Mouse (Mus musculus): Measurements from ENCODE around the gene Tmem200a. TPM values are rescaled to one million over a fixed set of nuclear protein-coding genes. Genes with fewer than 3 reads are reported as not detected.
A peak's percentile ranks its signal among the peaks of the same experiment; 100 is the strongest.

Gene Tmem200a
- 1 to 10 TPM; 1.0 to 1.3 TPM for total RNA-seq (2021)
- long read RNA-seq, experiment 1, partial matches to known transcripts, result 0 of 1 reads
- long read RNA-seq, experiment 1, other reads (novel, unspliced or antisense), result 1 of 1 reads
- long read RNA-seq, experiment 2, result 0 reads

DNA sequence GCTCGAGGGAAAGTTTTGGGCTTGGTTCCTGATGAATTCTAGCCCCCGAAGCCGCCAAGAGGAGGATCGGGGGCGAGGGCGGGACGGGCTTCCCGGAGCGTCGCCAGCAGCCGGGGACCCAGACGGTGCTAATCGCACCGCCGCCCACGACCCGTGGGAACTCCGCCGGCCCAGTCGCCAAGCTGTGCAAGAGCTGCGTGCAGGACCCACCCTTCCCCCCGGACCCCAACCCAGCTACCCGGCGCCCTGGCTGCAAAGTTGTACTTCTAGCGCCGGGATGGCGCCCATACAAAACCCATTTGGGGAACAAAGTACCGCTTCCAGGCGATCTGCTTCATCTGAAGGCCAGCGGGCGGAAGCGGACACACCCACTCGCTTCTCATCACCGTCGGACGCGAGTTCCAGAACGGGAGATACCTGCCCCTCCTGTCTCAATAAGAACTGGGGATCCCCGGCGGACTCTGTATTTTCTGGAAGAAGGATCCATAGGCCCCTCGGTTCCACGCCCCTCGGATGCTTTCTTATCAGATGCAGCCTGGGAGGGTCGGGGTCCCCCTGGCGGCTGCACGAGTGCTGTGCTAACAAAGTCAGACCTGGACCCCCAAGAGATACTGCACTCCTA lies at the start of gene Tmem200a:
Tmem200a (minus strand) TSS at position 532 of the 622 bp plus-strand sequence.
- DNase-seq, result peak; percentile 56

DNA sequence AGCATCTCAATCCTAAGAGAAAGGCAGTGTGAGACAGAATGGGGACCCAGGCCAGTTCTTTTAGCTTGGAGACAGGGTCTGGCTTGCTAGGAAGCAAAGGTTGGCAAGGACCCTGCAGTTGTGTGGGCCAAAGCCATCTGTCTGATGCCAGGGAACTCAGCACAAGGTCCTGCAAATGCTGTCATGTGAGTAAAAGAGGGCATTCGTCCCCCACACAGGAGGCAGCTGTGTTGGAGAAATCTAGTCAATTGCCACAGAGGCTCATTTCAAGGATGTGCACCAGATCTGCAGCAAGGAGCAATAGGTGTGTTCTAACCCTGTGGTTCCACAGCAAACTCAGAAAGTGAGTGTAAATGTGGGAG lies 41.0 kb upstream of the Tmem200a start:
- DNase-seq, result no peak

DNA sequence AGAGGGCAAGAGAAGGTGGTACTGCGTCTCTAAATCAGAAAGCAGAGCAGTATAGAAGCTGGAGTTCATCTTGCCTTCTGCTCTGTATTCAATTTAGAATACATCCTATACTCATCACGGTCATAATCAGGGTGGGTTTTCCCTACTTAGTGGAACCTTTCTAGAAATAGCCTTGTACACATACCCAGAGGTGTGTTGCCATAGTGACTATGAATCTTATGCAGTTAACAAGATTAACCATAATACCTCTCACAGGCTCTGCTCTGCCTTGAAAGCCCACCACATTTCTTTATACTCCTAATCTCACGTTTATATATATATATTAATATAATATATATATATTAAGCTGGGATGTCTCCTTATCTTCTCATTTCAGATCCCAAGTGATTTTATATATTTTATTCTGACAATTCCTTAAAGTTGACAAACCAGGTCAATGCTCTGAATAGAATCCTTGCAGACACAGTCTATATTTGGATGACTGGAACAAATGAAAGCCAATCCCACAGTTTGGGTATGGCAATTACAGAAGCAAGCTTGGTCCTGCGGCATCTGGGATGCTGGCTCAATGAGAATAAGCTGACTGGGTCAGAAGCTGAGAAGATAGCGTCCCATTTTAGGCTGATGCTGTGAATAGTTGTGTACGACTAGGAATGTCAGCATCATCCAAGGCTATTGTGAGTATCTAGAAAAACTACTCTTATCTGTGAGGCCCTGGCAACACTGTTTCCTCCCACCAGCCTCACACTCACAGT lies 40.4 kb upstream of the Tmem200a start:
- DNase-seq, result no peak

DNA sequence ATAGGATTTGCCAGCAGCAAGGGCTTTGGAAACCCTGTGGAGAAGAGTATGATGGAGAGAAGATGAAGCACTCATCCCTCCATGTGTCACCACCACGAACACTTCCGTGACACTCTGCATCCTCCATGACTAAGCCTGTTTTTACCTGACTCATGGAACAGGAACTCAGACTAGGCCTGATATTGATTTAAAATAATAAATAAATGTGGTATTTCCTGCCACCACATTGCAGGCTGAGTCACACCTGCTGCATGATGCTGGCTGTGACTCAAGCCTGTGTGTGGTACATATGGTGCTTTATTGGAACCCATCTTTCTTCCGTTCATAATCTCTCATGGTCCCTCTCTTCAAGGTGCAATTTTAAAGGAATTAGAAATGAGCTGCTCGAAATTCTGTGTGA lies 35.6 kb upstream of the Tmem200a start:
- DNase-seq, result no peak

DNA sequence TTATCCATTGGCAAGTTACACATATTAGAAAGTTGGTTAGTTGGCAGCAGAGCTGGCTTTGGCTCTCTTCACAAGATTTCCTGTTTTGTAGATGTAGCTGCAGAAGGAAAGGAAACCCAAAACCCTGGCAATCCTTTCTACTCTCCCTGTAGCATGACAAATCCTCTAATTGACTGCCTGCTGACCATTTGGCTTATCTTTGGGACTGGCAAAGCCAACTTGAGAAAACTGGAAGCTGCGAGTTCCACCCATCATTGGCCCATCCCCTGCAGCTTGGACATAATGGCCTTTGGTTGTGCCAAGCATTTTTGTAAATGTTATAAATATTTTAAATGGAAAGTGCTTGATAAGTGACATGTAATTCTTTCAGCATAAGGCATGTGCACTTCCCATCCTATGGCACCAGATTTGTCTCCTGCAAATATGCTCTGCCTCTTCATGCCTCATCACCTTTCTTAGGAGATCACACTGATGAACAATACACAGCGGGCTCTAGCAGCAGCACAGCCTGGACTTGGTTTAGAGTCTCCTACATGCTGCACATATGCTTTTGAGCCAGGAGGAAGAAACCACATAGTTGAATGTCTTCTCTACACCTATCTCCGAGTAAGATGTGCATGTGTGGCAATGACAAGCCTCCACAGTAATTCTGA lies 24.6 kb upstream of the Tmem200a start:
- no peak for DNase-seq

DNA sequence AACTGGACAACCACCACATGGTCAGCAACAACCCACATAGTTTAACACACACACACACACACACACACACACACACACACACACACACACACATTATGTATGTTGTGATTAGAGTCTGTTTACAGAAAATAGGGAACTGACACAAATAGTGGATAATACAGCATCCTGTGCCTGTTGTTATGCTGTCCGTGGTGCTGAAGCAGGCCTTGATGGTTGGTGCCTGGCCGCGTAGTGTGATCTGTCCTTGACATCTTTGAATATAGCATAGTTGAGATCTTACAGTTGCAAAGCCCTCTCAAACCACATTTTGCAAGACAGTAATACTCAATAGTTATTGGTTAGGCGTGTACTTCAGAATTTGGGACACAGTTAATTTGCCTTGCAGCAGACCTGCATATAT lies 3.2 kb upstream of the Tmem200a start:
- no peak for DNase-seq

DNA sequence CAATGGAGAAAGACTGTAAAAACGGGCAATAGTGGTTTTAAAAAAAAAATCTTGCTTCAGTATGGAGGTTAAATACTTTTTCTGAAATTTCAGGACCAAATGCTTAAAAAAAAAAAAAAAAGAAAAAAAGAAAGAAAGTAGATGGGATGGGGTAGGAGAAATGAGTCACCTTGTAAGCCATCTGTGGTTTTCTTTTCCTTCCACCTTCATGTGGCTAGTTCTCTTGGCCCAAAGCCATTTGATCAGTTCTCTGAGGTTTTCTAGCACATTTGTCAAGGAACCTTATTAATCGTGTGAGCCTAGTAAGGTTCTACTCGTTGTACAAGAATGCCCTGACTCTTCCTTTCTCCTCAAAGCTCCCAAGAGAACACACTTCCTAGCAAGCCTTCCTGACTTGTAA lies 826 bp upstream of the Tmem200a start:
- DNase-seq, result no peak

DNA sequence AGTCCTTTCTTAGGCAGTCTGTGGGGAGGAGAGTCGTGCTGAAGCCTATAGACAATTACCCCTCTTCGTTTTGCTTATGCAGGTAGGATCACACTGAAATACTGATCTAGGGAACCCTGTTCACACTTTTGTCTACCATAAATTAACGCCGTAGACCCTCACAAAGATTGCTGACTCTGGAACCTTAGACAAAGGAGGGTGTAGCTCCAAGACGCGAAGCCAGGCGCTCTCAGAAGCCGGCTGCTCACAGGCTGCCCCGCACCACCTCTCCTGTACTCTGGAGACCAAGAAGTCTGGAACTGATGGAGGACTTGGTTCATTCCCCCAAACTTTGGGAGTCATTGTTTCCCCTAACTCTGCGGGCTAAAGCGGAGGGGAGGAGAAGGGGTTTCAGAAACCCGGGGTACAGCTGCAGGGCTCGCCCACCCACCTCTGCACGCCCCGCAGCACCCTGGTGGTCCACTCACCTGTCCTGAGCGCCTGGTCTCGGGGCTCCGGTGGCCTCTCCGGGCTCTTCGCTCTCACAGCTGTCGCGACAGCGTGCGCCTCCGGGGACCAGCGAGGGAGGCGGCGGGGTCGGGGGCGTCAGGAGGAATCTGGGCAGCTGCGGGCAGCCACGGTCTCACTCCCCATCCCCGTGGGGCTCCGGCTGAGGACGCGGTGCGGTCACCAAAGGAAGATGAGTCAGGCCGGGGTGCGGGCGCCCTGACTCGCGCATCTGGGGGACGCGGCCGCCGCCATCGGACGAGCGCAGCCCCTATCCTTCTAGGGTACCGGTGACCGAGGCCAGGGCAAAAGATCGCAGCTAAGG lies 976 bp downstream of the Tmem200a start, which contains the start of gene Gm9767:
Gm9767 (plus strand) TSS at position 585 of the 811 bp plus-strand sequence.
- peak; percentile 27 for DNase-seq

DNA sequence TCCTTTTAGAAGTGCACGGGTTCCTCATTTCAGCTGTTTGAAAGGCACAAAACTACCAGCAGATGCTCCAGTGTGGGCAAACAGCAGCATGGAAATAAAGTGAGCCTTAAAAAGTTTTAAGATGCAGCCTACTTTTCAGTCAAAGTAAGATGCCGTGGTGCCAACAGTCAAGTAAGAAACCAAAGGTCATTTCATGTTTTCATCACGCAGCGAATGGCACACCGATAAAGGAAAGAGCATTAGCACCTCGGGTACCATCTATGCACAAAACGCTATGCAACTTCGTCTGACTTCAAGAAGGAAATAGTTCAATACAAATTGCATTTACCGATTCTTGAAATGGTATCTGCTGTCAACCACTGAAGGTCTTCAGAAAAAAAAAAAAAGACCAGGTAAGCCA lies 1.9 kb downstream of the Tmem200a start:
- DNase-seq, result no peak

DNA sequence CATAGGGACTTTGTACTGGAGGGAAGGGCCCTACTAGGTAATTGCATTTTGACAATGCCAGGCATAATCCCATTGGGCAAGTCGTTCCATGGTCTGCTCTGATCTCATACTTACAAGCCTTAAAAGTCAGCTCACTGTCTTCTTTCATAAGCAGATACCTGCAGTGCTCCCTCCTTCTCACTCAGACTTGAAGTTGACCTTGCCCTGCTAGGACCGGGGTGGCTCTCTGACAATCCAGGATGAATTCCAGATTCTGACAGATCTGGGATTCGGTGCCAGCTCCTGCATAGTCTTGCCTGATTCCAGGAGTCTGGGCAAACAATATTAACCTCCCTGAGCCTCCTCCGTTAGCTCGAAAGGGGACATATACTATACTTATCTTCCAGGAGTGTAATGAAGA lies 6.9 kb downstream of the Tmem200a start:
- no peak for DNase-seq

DNA sequence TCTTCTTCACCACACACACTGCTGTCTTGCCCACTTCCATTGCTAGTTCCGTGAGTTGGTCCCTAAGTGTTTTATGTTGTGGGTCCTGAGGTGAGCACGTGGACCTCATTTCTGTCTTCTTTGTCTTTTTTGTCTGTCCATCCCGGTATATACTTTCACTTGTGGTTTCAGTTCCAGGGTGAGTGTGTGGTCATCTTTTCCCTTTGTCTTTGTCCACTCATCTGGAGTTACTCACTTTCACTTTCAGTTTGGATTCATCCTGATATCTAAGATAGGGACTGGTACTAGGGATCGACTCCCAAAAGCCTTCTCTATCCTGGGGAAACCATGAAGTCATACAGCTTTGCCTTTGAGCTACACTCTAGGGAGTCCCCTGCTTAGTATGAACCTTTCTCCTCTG lies 15.8 kb downstream of the Tmem200a start:
- DNase-seq, result no peak

DNA sequence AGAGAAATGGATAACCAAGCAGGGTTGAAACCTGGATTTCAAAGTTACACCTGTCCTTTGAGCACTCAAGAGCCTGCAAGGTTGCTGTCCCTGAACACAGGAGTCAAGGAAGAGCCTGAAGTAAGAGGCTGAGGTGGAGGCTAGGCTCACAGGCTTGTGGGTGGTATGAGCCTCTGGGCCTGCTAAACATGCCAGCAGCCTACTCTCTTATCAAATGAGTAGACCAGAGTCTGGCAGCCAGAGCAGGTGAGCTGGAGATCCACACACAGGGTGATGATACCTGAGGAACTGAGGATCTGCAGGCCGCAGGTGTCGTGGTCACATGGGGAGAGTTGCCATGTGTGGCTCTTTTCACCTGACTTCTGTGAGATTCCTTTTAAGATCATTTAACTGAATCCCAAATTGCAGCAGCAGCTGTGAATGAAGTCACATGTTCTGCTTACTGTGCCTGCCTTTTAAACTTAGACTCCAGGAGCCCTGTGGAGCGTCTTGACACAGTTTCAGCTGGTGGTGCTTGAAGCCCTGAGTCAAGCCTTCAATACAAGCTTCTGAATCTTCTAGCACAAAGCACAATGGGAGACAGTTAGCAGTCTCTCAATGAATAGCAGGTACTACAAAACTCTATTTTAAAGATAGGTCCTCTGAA lies 19.1 kb downstream of the Tmem200a start:
- no peak for DNase-seq

DNA sequence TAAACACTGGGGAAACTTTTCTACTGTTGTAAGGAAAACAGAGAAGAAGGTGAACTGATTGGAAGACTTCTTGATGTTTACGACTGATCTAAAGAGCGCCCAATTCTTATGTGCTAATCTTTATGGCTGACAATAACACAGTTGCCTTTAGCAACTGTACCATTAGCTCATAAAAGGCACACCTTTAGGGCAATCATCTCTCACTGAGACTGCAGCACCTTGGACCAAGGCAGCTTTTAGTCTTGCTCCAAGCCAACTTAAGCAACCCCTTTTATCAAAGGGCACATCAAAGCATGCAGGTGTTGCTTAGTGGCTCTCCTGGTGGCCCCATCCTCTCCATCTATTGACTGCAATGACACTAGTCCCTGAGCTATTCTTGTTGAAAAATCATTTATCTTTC lies 27.7 kb downstream of the Tmem200a start:
- no peak for DNase-seq

DNA sequence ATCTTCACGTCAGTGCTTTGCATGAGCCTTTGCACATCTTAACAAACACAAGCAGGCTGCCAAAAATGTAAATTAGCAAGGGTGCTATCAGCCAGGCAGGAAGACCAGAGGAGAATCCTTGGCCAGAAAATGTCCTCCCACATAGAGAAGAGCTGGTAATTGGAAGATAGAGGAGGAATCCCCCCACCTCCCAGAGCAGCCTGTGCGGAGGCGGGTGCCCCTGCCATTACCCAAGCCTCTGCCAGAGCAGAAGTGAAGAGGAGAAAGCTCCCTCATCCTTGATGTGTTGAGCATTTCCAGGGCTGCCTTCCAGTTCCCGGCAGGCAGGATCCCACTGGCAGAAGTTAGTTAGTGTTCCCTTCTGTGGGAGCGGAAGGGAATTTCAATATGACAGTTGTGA lies 43.9 kb downstream of the Tmem200a start:
- DNase-seq, result no peak

DNA sequence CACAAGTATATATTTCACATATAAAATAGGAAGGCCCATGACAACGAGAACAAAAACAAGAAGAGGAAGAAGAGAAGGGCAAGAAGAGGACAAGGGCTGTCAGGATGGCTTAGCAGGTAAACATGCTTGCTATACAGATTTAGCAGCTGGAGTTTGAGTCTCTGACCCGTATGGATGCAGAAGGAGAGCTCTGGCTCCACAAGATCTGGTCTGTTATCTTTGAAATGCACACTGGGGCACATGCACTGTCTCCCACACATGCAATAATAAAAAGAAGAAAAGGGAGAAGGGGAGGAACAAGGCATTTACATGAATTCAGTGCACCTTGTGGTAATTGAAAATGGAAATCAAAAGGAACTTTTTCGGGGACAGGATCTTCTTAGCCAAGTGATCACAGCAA lies 60.1 kb downstream of the Tmem200a start:
- DNase-seq, result no peak

DNA sequence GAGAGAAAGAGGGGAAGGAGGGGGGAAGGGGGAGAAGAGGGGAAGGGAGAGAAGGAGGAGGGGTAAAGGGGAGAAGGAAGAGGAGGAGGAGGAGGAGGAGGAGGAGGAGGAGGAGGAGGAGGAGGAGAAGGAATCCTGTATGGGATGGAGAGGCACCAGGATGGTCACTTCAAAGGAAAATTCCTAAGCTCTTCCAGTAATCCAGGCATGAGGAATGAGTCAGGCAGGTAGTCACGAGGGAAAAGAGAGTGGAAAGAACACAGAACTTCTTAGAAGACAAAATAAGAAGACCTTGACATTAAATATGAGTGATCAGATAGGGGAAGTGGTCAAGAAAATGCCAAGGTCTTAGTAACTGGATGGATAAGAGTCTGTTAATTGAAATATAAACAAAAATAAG lies 64.6 kb downstream of the Tmem200a start:
- no peak for DNase-seq

DNA sequence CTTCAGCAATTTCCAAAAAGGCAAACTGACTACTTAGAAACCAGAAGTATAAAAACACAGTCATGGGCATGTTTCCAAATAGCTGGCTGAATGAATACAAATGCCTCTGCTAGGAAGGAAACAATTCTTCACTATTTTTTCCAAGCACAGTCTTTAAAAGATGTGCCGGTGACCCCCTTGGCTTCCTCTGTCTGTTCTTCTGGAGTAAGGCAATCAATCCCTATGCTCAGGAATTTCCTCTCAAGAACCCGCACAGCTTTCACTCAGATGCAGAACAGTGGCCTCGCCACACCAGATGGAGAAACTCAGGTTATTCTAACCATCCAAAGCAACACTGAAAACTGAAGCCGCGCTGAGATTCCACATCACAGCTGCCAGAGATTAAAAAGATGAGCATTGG lies 69.9 kb downstream of the Tmem200a start:
- DNase-seq, result no peak

DNA sequence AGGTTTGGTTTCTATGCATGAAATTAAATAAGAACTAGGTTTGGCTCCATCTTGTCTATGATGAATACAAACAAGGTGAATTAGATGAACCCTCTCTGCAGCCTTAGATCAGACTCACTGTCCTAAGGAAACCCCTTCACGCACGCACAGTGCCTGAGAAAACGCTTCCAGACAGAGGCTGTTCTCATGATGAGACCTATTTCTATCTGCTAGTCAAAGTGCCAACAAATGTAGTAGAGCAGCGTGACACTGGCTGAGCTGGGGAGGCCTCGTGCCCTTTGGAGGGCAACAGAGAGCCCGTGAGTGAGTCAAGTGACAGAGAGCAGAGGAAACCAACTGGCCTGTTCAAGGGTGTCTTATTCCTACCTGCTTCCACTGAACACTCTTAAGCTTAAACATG lies 73.4 kb downstream of the Tmem200a start:
- DNase-seq, result no peak

DNA sequence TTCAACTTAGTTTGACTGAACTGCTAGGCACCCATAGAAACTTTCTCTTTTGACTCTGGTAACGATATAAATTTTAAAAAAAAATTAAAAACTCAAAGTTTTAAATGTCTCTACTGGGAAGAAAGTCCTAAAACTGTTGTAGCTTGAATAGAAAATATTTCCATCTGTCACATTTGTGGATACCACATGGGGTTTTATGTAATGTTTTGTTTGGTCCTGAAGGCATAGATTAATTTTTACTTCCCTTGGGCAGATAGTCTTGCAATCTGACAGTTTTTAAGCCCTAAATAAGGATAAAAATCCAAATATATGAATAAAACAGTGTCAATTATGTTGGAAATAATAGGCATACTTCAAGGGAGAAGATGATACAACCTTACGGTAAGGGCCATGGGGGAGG lies 78.0 kb downstream of the Tmem200a start:
- no peak for DNase-seq

DNA sequence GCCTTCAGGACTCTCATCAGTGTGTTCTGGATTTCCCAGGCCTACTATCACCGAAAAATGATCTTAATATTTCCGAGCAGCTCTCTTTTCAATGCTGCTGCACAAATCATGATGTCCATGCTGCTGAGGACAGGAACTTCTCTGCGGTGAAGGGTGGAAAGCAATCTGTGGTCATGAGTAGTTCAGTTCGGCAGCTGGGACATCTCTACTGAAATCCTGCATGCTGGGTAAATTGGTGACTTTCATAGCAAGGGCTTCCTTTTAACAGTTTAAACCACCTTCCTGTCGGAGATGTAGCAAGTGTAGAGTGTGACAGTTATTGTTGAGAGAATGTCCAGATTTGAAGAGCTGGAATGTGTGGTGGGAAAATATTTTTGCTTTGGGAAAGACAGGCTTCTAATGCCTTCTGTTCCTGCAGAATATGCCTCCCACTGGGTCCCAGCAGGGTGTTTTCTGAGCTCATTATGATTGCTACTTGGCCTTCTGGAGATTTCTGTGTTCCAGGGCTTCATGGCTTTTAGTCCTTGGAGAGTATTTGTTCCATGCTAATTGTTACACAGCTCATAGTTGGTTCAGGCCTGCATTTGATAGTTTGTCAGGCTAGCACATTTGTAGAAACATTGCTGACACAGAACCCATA lies 79.4 kb downstream of the Tmem200a start:
- DNase-seq, result no peak

DNA sequence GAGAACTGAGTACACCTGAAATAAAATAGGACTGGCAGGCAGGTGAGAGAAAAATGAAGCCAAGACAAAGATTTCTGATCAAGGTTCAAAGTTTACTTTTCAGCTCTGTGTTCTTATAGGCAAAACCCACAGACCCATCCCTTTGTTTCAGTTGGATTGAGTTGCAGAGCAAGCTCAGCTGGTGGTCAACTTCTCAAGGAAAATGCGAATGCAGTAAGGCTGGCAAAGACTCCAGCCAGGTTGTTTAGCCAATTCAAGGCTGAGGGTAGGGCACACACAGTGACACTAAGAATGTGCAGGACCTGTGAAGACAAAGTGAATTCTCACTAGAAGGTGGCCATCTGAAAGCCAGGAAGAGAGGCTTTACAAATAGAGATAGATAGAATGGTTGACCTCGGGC lies 94.8 kb downstream of the Tmem200a start:
- no peak for DNase-seq

DNA sequence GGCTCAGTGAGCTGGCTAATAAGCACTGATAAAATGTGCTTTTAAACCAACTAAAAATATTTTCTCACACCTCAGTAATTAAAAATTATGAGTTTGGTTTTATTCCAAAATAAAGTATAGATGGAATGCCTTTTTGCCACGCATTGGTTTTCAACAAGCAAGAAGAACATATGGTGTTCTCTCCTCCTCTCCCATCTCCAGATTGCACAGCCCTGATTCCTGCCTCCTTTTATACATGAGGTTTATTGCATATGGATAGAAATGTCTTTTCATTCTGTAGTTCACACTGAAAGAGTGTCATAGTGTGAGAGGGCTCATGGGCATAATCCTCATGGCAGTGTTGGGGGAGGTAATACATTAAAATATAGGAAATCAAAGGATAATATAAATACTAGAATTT lies 96.2 kb downstream of the Tmem200a start:
- no peak for DNase-seq

Data from gastrocnemius, postnatal 10 days (tissue).